Mouse (Mus musculus): ENCODE data around the gene Mesp2.
"Not testable (repeated sequence)": the region's sequence is repeated elsewhere in the genome, so short reads cannot be mapped to it uniquely, and the experiment has no call there.

Gene Mesp2

GRCm38 (mm10) chr7:79810611-79811506 lies at the start of gene Mesp2:
Gene Mesp2, plus strand, starts transcription at chr7:79810727.
- DNase-seq (ENCODE audit: low spot score in 2 of 2): peak; percentile 50 to 68

GRCm38 (mm10) chr7:79761124-79761876 lies 49.2 kb upstream of the Mesp2 start:
- no peak for DNase-seq (ENCODE audit: low spot score in 2 of 2)

- DNase-seq (ENCODE audit: low spot score in 2 of 2): no peak
Measured at GRCm38 (mm10) chr7:79762106-79762505, 48.4 kb upstream of the Mesp2 start.

- DNase-seq (ENCODE audit: low spot score in 2 of 2): no peak
Measured at GRCm38 (mm10) chr7:79765991-79766390, 44.5 kb upstream of the Mesp2 start.

- no peak for DNase-seq (ENCODE audit: low spot score in 2 of 2)
Measured at GRCm38 (mm10) chr7:79769664-79770063, 40.9 kb upstream of the Mesp2 start.

- no peak for DNase-seq (ENCODE audit: low spot score in 2 of 2)
Measured at GRCm38 (mm10) chr7:79771561-79772512, 38.7 kb upstream of the Mesp2 start.

GRCm38 (mm10) chr7:79780647-79781626 lies 29.6 kb upstream of the Mesp2 start:
- DNase-seq (ENCODE audit: low spot score in 2 of 2): peak in 1 of 2 experiments; percentile 62

GRCm38 (mm10) chr7:79781826-79782515 lies 28.6 kb upstream of the Mesp2 start:
- no peak for DNase-seq (ENCODE audit: low spot score in 2 of 2)

- DNase-seq (ENCODE audit: low spot score in 2 of 2): no peak
Measured at GRCm38 (mm10) chr7:79782516-79782855, 28.0 kb upstream of the Mesp2 start.

GRCm38 (mm10) chr7:79786295-79786694 lies 24.2 kb upstream of the Mesp2 start:
- DNase-seq (ENCODE audit: low spot score in 2 of 2): peak in 1 of 2 experiments; percentile 53

- DNase-seq (ENCODE audit: low spot score in 2 of 2): not testable (repeated sequence)
Measured at GRCm38 (mm10) chr7:79789812-79790211, 20.7 kb upstream of the Mesp2 start.

GRCm38 (mm10) chr7:79792635-79793421 lies 17.7 kb upstream of the Mesp2 start:
- DNase-seq (ENCODE audit: low spot score in 2 of 2): peak in 1 of 2 experiments; percentile 25

GRCm38 (mm10) chr7:79793688-79794087 lies 16.8 kb upstream of the Mesp2 start, which contains the start of gene Mesp1:
Gene Mesp1, minus strand, starts transcription at chr7:79793788.
- DNase-seq (ENCODE audit: low spot score in 2 of 2): no peak

GRCm38 (mm10) chr7:79798606-79799005 lies 11.9 kb upstream of the Mesp2 start:
- DNase-seq (ENCODE audit: low spot score in 2 of 2): no peak

GRCm38 (mm10) chr7:79799048-79799447 lies 11.5 kb upstream of the Mesp2 start:
- DNase-seq (ENCODE audit: low spot score in 2 of 2): peak in 1 of 2 experiments; percentile 73

GRCm38 (mm10) chr7:79799506-79799905 lies 11.0 kb upstream of the Mesp2 start:
- DNase-seq (ENCODE audit: low spot score in 2 of 2): no peak

- DNase-seq (ENCODE audit: low spot score in 2 of 2): no peak
Measured at GRCm38 (mm10) chr7:79800336-79800735, 10.2 kb upstream of the Mesp2 start.

GRCm38 (mm10) chr7:79801391-79801790 lies 9.1 kb upstream of the Mesp2 start:
- no peak for DNase-seq (ENCODE audit: low spot score in 2 of 2)

- no peak for DNase-seq (ENCODE audit: low spot score in 2 of 2)
Measured at GRCm38 (mm10) chr7:79802037-79802436, 8.5 kb upstream of the Mesp2 start.

All from frontal cortex, postnatal 10 days (tissue).